Mouse (Mus musculus): ENCODE results near the gene Myl3. TPM values are rescaled to one million over a fixed set of nuclear protein-coding genes. Genes with fewer than 3 reads are reported as not detected.

The Myl3 gene
- total RNA-seq, 2 experiments from 2014 or later = 10,942 to 11,353 TPM

DNA sequence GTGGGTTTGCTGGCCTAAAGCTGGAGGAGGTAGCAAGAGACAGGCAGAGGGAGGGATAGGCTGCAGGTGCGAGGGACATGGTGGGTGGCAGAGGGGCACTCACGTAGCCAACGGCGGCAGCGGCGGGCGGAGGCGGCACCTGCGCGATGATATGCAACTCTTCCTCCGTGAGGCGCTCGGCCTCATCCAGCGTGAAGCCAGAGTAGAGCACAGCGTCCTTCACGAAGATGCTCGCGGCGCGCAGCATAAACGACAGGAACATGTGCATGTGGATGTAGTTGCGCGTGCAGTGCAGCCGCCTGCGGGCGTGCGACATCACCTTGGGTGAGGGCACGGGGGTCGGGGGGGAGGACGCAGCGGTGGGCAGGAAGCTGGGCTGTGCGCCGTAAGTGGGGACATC lies 14.8 kb upstream of the Myl3 start:
- DNase-seq = no peak
- intact Hi-C loops (cut with DNase I) = no loop called here

DNA sequence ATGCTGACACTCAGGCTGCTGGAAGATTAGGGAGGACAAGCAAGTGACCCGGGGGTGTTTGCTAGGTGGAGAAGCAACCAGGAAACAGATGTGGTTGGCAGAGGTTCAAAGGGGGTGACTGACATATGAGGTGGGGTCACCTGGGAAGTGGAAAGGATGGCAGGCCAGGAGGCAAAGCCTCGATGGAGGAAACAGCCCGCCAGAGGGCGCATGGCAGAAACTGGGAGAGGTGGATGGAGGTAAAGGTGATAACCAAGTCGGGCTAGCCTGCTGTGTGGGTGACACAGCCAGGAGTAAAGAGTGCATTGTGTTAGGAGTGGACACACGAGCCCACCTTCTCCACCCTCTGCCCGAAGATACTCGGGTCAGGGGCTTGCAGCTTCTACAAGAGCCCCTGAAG lies 11.8 kb upstream of the Myl3 start:
- intact Hi-C loops (cut with DNase I) = loop anchor here (1.0 kb wide), 2 partner anchors 29 to 51 kb away; no protein-coding TSS in a partner anchor
- DNase-seq = peak; percentile 54 to 63

DNA sequence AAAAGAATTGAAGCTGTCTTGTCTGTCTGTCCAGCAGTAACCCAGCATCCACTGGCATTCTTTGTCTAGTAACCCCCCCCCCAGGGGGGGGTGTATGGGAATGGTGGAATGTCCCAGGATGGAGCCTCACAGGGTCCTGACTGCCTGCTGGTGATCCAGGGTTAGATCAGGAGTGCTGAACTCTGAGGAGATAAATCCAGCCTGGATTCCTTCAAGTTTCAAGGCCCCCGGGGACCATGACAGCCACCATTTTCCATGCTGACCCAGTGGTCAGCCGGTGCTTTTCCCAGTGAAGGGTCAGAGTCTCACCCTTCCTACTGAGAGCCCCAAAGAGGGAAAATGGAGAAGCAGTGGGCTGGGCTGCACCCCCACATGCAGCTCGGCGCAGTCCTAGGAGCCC lies 9.8 kb upstream of the Myl3 start:
- intact Hi-C loops (cut with DNase I) = no loop called here
- DNase-seq = no peak

DNA sequence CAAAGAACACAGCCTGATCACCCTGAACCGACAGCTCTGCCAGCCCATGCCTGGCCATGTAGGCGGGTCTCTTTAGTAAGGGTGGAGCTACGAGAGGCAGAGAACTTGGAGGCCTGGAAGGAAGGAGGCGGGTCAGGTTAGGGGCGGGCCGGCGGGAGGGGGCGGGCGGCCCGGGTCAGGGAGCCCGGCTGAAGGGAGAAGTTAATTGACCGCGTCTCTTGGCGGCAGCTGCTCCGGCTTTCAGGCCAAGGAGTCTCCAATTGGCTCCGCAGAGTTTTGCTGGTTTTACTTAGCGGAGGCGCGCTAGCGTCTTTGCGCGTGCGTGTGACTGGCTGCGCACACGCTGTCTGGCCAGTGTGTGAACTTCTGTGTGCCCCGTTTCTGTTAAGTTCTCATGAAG lies 9.0 kb upstream of the Myl3 start:
- intact Hi-C loops (cut with DNase I) = no loop called here
- DNase-seq = peak; percentile 75 to 80

DNA sequence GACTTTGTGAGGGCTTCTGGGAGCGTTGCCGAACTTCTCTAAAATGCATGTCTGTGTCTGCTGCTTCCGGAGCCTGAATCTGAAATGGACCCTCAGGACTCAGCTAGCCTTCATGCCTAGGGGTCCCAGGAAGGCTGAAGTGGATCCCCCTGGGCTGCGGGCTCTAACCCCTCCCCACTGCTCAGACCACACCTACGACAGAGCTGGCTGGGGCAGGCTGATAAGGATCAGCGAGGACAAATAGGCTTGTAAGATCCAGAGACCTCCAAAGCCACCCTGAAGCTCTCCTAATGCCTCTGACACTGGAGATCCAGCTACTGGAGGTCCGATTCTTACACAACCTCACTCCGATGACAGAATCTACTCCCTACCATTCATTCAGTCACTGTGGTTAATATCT lies 8.6 kb upstream of the Myl3 start:
- intact Hi-C loops (cut with DNase I) = no loop called here
- DNase-seq = no peak

DNA sequence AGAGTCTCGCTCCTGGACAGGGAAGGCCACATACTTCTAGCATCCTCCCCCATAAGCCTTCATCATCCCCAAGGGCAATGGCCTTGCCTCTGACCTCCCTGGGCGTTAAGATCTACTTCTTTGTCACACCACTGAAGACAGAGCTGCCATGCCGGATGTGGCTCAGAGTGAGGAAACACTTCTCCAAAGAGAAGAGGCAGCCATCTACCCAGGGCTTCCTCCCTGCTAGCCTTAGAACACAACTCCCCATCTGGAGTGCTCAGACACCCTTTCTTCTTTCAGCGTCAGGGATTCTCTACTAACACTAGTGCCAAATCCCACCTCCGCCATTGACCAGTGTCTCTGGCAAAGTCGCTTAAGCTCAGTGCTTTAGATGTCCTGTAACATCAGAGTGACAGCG lies 7.5 kb upstream of the Myl3 start:
- intact Hi-C loops (cut with DNase I) = no loop called here

DNA sequence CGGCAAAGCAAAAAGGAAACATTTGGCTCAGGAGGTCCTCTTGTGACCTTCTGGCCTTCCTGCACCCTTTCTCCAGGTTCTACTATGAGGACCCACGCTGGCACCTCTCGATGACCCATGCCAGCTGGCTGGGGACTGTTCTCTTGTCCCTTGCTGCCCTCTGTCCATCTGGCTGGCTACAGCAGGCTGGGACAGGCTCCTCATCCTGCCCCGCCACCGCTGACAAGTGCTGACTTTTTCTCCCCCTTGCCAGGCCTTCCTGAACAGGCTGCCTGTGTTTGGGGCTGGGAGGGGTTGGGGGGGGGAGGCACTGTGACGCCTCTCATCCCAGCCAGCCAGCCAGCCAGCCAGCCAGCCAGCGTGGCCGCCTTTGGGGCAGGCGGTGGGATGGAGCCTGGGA lies 5.3 kb upstream of the Myl3 start:
- no peak for DNase-seq
- intact Hi-C loops (cut with DNase I) = no loop called here

More for the DNA sequence above, 7.5 kb upstream of the Myl3 start:
- no peak for DNase-seq

DNA sequence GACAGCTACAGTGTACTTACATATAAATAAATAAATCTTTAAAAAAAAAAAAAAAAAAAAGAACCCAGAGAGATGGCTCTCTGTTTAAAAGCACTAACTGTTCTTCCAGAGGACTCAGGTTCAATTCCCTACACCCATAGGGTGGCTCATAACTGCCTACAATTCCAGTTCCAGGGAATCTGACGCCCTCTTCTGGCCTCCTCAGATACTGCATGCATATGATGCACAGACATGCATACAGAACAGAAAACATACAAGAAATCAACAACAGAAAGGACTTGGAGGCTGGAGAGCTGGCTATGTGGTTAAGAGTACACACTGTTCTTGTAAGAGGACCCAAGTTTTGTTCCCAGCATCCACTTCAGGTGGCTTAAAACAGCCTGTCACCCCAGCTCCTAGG lies 3.6 kb upstream of the Myl3 start:
- intact Hi-C loops (cut with DNase I) = no loop called here
- no peak for DNase-seq

DNA sequence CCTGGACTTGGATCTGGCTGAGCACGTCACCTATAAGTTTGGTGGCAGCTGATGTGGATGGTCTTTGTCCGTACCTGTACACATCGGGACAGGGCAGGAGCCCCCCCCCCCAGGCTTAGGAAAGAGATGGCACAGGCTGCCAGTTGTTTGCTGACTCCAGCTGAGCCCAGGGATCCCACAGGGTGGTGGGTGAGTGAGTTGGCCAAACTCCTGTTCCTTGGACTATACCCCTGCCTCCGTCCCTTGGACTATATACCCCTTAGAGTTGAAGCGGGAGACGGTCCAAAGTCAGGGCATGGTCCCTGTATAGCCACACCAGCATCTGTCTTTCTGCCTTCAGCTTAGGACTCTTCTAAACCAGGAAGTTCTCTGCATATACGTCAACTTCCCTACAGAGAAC lies 1.7 kb upstream of the Myl3 start:
- no peak for DNase-seq
- intact Hi-C loops (cut with DNase I) = no loop called here

DNA sequence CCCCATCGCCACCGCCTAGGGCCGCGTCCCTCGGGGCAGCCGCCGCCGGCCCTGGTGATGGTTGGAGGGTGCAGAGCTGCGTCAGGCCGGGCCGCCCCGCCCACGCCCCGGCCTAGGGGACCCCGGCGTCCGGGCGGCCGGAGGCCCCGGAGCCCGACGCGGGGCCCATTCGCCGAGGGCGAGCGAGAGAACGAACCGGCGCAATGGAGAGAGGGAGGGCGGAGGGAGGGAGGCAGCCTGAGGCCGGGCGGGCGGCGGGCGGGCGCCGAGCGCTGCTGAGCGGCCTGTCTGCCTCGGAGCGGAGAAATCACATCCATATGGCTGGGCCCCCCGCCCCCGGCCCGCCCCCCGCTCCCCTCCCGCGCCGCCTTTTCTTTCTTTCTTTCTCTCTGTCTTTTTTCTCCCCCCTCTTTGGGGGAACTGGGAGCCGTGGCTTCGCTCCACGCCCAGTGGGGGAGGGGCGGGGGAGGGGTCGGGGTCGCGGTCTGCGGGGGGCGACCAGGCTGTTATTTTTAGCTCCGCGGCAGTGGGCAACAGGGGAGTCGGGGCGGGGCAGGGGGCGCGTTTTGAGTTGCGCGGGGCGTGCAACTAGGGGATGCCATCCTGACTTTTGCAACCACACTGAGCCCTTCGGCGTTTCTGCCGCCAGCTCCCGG lies 762 bp downstream of the Myl3 start:
- DNase-seq = peak in 1 of 2 experiments; percentile 45

DNA sequence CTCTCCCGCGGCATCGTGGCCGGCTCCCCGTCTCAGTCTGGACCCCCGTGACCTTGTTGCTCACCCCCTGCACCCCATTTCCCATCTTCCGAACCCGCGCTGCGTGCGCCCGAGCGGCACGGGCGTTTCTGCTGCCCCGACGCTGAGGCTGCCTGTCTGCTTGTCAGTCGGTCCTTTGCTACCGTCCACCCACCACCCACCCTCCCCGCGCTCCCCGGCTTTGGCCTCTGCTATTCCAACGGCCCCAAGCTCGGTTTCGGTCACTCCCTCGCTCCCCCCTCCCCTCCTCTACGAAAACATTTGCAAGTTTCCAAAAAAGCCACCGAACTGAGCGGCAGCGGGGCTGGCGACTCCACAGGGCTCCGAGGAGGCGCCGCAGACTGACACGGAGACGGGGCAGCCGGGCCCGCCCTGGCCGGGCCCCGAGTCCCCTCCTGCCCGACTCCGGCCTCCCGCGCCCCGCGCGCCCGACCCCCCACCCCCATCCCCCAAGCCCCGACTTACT lies 1.3 kb downstream of the Myl3 start:
- intact Hi-C loops (cut with DNase I) = no loop called here
- peak in 1 of 2 experiments; percentile 52 for DNase-seq

More for the DNA sequence above, 762 bp downstream of the Myl3 start:
- intact Hi-C loops (cut with DNase I) = no loop called here

DNA sequence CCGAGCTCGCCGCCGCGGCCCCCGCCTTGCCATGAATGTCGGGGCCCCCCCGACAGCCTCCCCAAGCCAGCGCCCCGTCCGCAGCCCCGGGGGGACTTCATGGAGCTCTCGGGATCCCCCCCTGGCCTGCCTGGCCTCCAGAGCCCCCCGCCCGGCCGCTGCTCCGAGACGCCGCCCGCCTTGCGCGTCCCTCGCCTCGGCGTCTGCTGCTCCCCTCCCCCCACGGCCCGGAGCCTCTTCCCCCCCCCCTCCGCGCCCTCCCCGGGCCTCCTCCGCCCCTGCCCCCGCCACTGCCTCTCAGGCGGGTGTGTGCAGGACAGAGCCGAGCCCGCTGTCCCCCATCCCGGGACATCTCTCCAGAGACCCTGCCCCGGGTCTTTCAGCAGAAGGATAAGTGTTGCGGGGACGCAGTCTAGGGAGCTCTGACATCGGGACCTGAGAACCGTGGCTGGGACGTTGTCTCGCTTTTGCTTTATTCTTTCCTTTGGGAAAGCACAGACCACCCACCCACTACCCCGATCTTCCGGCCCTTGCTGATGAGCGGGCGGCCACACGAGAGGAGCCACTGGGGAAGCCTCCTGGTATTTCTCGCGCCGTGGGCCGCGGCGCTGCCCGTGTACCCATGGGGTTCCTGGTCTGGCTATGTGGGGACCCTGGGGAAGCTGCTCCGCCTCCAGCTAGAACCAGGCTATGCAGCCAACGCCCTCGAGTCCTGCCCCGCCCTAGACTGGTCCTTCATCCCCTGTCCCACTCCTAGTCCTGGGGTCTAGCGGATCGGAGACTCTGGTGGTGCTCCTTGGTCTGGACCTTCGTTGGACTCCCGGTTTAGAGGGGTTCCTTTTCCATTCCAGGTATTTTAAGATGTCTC lies 2.0 kb downstream of the Myl3 start:
- DNase-seq = no peak

DNA sequence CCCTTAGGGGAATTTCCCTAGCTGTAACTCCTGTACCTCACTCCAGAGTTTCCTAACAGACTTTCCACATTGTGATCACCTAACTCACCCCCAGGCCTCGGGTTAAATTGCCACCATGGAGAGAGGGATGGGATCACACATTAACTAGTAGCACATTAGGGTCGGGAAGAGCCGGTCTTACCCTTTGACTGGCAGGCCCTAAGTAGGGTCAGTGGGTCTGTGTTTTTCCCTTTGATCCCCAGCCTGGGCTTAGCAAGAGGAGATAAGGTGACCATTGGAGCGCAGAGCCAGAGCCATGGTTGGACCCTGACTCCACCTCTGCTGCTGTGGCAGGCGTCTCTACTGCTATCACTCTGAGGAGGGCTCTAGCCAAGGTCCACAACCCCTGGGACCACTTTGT lies 4.1 kb downstream of the Myl3 start:
- DNase-seq = no peak
- intact Hi-C loops (cut with DNase I) = no loop called here

More for the DNA sequence above, 2.0 kb downstream of the Myl3 start:
- intact Hi-C loops (cut with DNase I) = no loop called here

DNA sequence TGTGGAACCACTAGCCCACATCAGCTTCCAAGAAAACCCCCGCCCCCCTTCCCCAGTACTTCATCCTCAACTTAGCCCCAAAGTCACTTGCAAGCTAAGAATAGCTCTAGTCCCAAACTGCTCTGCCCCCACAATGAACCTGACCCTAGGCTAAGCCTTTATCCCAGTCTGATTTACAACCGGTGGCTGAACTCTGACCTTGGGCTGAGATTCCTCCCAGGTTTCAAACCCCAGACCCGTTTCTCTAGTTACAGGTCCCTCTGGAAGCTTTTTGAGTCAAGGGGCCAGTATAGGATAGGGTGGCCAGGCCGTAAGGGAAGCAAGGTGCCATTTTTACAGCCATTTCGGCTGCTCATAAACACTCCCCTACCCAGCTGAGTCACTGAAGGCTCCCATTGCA lies 4.6 kb downstream of the Myl3 start:
- no peak for DNase-seq
- intact Hi-C loops (cut with DNase I) = no loop called here

DNA sequence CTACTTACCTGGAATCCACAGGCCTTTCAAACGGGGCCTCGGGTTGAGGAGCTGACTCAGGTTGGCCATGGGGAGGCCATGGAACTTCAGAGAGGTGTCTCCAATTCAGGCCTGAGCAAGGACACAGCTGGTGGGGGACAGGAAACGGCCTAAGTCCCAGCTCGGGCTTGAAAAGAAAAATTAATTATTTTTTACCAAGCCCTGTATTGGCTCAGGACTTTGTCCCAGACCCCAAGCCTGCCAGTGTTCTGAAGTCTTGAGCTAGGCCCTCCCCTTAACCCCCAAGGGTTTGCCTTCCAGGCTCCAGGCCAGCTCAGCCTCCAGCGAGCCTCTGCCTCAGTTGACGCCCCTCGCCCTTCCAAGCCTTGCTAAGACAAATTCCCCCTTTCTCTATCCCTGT lies 5.3 kb downstream of the Myl3 start, which contains the start of gene Pth1r:
TSS of gene Pth1r (minus strand) at position 185 of the 400 bp plus-strand sequence.
- intact Hi-C loops (cut with DNase I) = no loop called here
- DNase-seq = no peak

DNA sequence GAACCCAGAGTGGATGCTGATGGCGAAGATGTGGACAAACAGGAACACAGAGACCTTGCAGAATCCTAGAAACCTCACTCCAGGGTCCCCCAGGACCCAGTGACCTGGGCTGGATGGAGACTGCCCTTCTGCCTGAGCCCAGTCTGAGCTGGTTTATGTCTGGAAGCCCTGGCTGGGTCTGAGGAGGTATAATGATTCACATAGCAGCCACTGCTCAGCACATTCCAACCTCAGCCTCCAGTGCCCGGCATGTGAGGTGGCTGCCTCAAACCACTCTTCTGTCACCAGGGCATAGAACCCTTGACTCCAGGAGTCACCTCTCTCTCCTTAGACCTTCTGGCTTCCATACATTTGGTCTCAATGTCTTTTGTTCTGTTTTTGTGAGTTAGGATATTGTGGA lies 6.8 kb downstream of the Myl3 start:
- no peak for DNase-seq
- intact Hi-C loops (cut with DNase I) = no loop called here

DNA sequence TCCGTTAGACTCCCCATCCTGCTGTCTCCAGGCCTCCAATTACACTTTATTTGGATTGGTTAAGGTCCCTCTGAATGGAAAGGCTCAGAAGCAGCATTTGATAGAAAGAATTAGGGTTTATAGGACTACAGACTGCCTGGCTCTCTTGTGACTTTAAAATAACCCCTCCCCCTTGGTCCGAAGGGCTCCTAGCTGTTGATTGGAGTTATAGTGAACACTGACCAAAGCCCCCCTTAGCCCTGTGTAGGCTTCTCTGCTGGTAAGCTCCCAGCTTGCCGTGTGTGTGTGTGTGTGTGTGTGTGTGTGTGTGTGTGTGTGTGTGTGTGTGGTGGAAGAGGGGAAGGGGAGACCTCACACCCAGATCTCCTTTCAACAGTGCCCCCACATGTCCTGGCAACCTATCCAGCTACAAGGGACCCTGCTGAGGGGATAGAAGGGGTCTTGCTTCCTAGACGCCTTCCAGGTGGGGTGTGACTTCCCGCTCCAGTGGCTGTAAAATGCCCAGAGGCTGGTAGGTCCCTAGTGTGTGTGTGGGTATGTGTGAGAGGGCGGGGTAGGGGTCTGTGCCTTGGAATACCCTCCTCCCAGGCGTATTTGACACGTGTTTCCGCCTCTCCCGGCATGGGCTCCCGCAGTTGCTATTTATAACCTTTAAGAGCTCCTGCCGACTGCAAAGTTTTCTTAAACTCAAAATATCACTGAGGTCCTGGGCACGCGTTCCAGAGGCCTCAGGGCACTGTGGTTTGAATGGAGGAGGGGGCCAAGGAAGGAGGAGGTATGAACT lies 8.9 kb downstream of the Myl3 start:
- DNase-seq = no peak
- intact Hi-C loops (cut with DNase I) = no loop called here

DNA sequence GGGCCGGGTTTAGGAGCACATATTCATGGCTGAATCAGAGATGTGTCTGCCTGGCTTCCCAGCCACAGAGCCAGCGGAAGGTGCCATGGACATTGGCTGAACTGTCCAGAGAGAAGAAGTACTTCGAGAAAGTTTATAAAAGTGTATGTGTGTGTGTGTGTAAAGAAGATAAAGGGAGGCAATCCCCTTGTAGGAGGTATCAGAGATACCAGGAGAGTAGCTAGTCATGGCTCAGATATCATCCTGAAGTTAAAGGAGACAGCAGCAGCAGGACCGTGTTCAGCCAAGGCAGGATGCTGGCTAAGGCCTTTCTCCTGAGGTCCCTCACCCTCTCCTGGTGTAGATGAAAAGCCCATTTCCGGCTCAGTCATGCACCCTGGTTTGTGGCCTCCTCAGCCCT lies 9.8 kb downstream of the Myl3 start:
- DNase-seq = no peak
- intact Hi-C loops (cut with DNase I) = no loop called here

DNA sequence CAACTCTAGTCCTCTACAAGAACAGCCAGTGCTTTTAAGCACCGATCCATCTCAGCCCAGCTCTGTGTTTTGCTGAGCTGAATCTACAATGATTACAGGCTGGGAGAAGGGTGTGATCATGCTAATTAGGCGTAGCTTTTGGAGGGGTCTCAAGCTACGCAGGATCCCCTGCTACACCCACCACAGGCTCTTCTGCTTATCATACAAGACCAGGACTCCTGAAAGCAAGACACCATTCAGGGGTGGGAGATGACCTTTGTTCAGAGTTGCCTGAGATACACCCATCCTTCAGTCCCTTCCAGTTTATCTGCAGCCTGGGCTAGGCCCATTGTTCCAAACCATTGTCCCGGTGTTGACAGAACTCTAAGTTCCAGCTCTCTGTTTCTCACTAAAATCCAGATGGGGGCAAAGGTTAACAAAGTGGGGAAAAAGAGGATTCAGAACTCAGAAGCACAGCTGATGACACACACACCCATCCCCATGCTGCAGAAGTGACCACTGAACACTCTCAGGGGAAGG lies 11.3 kb downstream of the Myl3 start:
- intact Hi-C loops (cut with DNase I) = no loop called here
- no peak for DNase-seq

DNA sequence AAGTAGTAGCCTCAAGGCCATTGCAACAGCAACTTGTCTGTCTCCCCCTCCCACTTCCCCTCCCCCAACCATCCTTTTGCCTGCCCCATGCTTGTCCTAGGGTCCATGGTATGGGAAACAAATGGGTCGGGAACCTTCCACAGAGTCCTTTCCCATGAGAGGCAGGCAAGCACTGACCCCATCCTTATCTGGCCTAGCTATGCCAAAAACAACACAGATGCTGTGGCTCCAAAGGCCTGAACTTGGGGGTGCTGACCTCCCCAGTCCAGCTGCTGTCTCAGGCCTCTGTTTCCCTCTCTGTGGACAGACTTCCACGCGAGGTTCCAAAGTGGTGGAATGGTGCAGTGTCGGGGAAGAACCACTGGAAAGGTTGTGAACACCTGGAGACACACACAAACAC lies 12.1 kb downstream of the Myl3 start:
- intact Hi-C loops (cut with DNase I) = no loop called here

DNA sequence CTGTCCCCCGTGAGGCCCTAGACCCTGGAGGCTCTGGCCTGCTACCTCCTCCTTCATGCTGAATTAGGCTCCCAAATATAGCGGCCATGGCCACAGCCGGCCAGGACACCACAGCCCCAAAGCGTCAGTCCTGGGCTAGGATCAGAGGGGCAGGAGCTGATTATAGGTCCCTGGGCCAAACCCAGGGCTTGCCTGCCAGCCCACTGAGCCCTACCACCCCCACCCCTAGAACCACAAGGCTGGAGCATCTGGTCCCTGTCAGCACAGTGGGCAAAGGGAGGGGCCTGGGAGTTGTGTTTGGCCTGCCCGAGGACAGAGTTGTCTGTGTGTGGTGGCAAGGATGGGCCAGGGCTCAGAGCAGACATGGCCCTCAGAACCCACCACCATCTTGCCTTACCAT lies 16.2 kb downstream of the Myl3 start:
- no peak for DNase-seq
- intact Hi-C loops (cut with DNase I) = no loop called here

More for the DNA sequence above, 12.1 kb downstream of the Myl3 start:
- no peak for DNase-seq
